Mouse (Mus musculus): Measurements from ENCODE around the gene Clstn3. TPM values are rescaled to one million over a fixed set of nuclear protein-coding genes. Genes with fewer than 3 reads are reported as not detected.
"Not testable (repeated sequence)": the region's sequence is repeated elsewhere in the genome, so short reads cannot be mapped to it uniquely, and the experiment has no call there.

The Clstn3 gene
- 1.6 and 1.8 TPM in 2 replicates for polyA plus RNA-seq (2014; fragmentation: Nextera tagmentation; extraction: Ambion mirVana)

- Histone ChIP-seq H3K9ac (ENCODE audit: low read depth, low read length) (peak within 1 kb of the TSS; percentile 65), H3K36me3 (ENCODE audit: control insufficient read depth, insufficient read depth, low read length) (no peaks in the 10 kb centered on the region), H3K4me1 (ENCODE audit: control insufficient read depth, insufficient read depth, low read length) (peaks cover 6% of the 10 kb centered on the region), H3K9me3 (replicated peaks; ENCODE audit: control insufficient read depth, low read length) (no peaks in the 10 kb centered on the region), H3K4me3 (ENCODE audit: low read depth, low read length) (peak within 1 kb of the TSS; percentile 50), H3K4me2 (peak within 1 kb of the TSS; percentile 93), H3K27me3 (ENCODE audit: control insufficient read depth, insufficient read depth, low read length) (peaks cover 19% of the 10 kb centered on the region), H3K27ac (ENCODE audit: low read depth, low read length) (no peak within 1 kb of the TSS)
- 5% methylated on average over 27 of the region's 27 CpGs for WGBS (ENCODE audit: insufficient replicate concordance)
- ATAC-seq (replicated peaks; ENCODE audit: insufficient number of reproducible peaks, low FRiP score, low TSS enrichment) = peak; percentile 90
Observed at GRCm38 (mm10) chr6:124464305-124465271, at the start of gene Clstn3. Gene Clstn3, minus strand, starts transcription at chr6:124464794.

- WGBS (ENCODE audit: insufficient replicate concordance) = 10% methylated on average over 6 of the region's 6 CpGs
- H3K4me3 ChIP-seq (ENCODE audit: low read depth, low read length) = peak within 1 kb of the TSS; percentile 22; the same call in 1 of the 2 replicates
- H3K9ac ChIP-seq (ENCODE audit: low read depth, low read length) = peak within 1 kb of the TSS; percentile 52; the same call in 1 of the 2 replicates
Observed at GRCm38 (mm10) chr6:124512355-124512836, 47.8 kb upstream of the Clstn3 start, which contains the start of gene C1ra. Gene C1ra, plus strand, starts transcription at chr6:124512405.

GRCm38 (mm10) chr6:124511936-124512335 lies 47.3 kb upstream of the Clstn3 start:
- Histone ChIP-seq H3K36me3 (ENCODE audit: control insufficient read depth, insufficient read depth, low read length) (no peaks in the 10 kb centered on the region), H3K27ac (ENCODE audit: low read depth, low read length) (no peak overlapping the region), H3K9me3 (replicated peaks; ENCODE audit: control insufficient read depth, low read length) (no peaks in the 10 kb centered on the region), H3K4me1 (ENCODE audit: control insufficient read depth, insufficient read depth, low read length) (no peaks in the 10 kb centered on the region), H3K4me2 (no peak overlapping the region; the same call in 1 of the 2 replicates), H3K27me3 (ENCODE audit: control insufficient read depth, insufficient read depth, low read length) (no peaks in the 10 kb centered on the region), H3K4me3 (ENCODE audit: low read depth, low read length) (no peak overlapping the region), H3K9ac (ENCODE audit: low read depth, low read length) (no peak overlapping the region)
- ATAC-seq (replicated peaks; ENCODE audit: insufficient number of reproducible peaks, low FRiP score, low TSS enrichment) = no peak
- WGBS (ENCODE audit: insufficient replicate concordance) = 58% methylated on average over 6 of the region's 6 CpGs

More at GRCm38 (mm10) chr6:124512355-124512836, 47.8 kb upstream of the Clstn3 start, which contains the start of gene C1ra:
- H3K9me3 ChIP-seq (replicated peaks; ENCODE audit: control insufficient read depth, low read length) = no peaks in the 10 kb centered on the region
- ATAC-seq (replicated peaks; ENCODE audit: insufficient number of reproducible peaks, low FRiP score, low TSS enrichment) = no peak
- H3K4me1 ChIP-seq (ENCODE audit: control insufficient read depth, insufficient read depth, low read length) = no peaks in the 10 kb centered on the region
- H3K27ac ChIP-seq (ENCODE audit: low read depth, low read length) = no peak within 1 kb of the TSS
- H3K4me2 ChIP-seq = peak within 1 kb of the TSS; percentile 61
- H3K27me3 ChIP-seq (ENCODE audit: control insufficient read depth, insufficient read depth, low read length) = no peaks in the 10 kb centered on the region
- H3K36me3 ChIP-seq (ENCODE audit: control insufficient read depth, insufficient read depth, low read length) = no peaks in the 10 kb centered on the region

DNA sequence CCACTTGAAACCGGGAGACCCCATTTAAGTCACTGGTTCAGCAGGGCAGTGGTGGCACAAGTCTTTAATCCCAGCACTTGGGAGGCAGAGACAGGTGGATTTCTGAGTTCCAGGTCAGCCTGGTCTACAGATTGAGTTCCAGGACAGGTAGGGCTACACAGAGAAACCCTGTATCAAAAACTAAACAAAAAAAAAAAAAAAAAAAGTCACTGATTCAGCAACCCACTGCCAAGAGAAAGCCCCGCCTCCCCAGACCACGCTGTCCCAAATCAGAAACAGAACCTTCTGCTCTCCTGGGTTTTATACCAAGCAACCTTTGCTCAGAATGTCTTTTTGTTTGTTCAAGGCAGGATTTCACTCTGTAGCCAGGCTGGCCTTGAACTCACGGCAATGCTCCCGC lies 44.6 kb upstream of the Clstn3 start:
- H3K4me3 ChIP-seq (ENCODE audit: low read depth, low read length); H3K9me3 ChIP-seq (replicated peaks; ENCODE audit: control insufficient read depth, low read length); H3K36me3 ChIP-seq (ENCODE audit: control insufficient read depth, insufficient read depth, low read length); ATAC-seq (replicated peaks; ENCODE audit: insufficient number of reproducible peaks, low FRiP score, low TSS enrichment); H3K27ac ChIP-seq (ENCODE audit: low read depth, low read length); H3K27me3 ChIP-seq (ENCODE audit: control insufficient read depth, insufficient read depth, low read length); H3K4me1 ChIP-seq (ENCODE audit: control insufficient read depth, insufficient read depth, low read length); H3K4me2 ChIP-seq; H3K9ac ChIP-seq (ENCODE audit: low read depth, low read length): not testable (repeated sequence)
- WGBS (ENCODE audit: insufficient replicate concordance) = 78% methylated on average over 5 of the region's 5 CpGs

GRCm38 (mm10) chr6:124508292-124508691 lies 43.7 kb upstream of the Clstn3 start:
- Histone ChIP-seq H3K9ac (ENCODE audit: low read depth, low read length) (no peak overlapping the region), H3K9me3 (replicated peaks; ENCODE audit: control insufficient read depth, low read length) (no peaks in the 10 kb centered on the region), H3K36me3 (ENCODE audit: control insufficient read depth, insufficient read depth, low read length) (no peaks in the 10 kb centered on the region), H3K4me2 (no peak overlapping the region), H3K27ac (ENCODE audit: low read depth, low read length) (no peak overlapping the region), H3K4me3 (ENCODE audit: low read depth, low read length) (no peak overlapping the region), H3K4me1 (ENCODE audit: control insufficient read depth, insufficient read depth, low read length) (no peaks in the 10 kb centered on the region), H3K27me3 (ENCODE audit: control insufficient read depth, insufficient read depth, low read length) (no peaks in the 10 kb centered on the region)
- WGBS (ENCODE audit: insufficient replicate concordance) = 58% methylated on average over 10 of the region's 10 CpGs
- ATAC-seq (replicated peaks; ENCODE audit: insufficient number of reproducible peaks, low FRiP score, low TSS enrichment) = no peak

GRCm38 (mm10) chr6:124506991-124507390 lies 42.4 kb upstream of the Clstn3 start:
- no peak for ATAC-seq (replicated peaks; ENCODE audit: insufficient number of reproducible peaks, low FRiP score, low TSS enrichment)
- WGBS (ENCODE audit: insufficient replicate concordance) = 71% methylated on average over 6 of the region's 6 CpGs
- Histone ChIP-seq H3K4me1 (ENCODE audit: control insufficient read depth, insufficient read depth, low read length) (no peaks in the 10 kb centered on the region), H3K4me2 (no peak overlapping the region), H3K36me3 (ENCODE audit: control insufficient read depth, insufficient read depth, low read length) (no peaks in the 10 kb centered on the region), H3K4me3 (ENCODE audit: low read depth, low read length) (no peak overlapping the region), H3K9me3 (replicated peaks; ENCODE audit: control insufficient read depth, low read length) (no peaks in the 10 kb centered on the region), H3K9ac (ENCODE audit: low read depth, low read length) (no peak overlapping the region), H3K27ac (ENCODE audit: low read depth, low read length) (no peak overlapping the region), H3K27me3 (ENCODE audit: control insufficient read depth, insufficient read depth, low read length) (no peaks in the 10 kb centered on the region)

GRCm38 (mm10) chr6:124505028-124505427 lies 40.4 kb upstream of the Clstn3 start:
- WGBS (ENCODE audit: insufficient replicate concordance) = 64% methylated on average over 4 of the region's 4 CpGs
- no peak overlapping the region for H3K4me3 ChIP-seq (ENCODE audit: low read depth, low read length)
- no peak for ATAC-seq (replicated peaks; ENCODE audit: insufficient number of reproducible peaks, low FRiP score, low TSS enrichment)
- no peak overlapping the region for H3K27ac ChIP-seq (ENCODE audit: low read depth, low read length)
- no peak overlapping the region for H3K4me2 ChIP-seq
- H3K9ac ChIP-seq (ENCODE audit: low read depth, low read length) = no peak overlapping the region
- H3K27me3 ChIP-seq (ENCODE audit: control insufficient read depth, insufficient read depth, low read length) = no peaks in the 10 kb centered on the region
- no peaks in the 10 kb centered on the region for H3K4me1 ChIP-seq (ENCODE audit: control insufficient read depth, insufficient read depth, low read length)
- H3K36me3 ChIP-seq (ENCODE audit: control insufficient read depth, insufficient read depth, low read length) = no peaks in the 10 kb centered on the region
- no peaks in the 10 kb centered on the region for H3K9me3 ChIP-seq (replicated peaks; ENCODE audit: control insufficient read depth, low read length)

DNA sequence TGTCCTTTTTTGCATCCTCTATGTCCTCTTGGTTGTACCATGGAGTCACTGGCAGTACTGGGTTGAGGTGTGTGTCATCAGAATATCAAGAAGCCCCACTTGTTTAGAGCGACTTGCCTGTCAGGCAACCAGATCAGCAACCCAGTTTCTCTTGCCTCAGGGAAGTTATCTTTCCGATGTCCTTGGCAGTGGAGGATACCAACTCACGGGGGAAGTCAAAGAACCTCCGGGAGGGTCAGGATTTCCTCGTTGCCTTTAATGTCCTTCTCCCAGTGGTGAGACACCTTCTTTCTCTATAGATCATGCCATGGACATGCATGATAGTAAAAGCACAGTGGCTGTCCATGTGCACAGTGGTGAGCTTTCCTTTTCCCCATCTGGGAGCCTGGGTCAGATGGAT lies 37.4 kb upstream of the Clstn3 start:
- H3K9me3 ChIP-seq (replicated peaks; ENCODE audit: control insufficient read depth, low read length) = no peaks in the 10 kb centered on the region
- no peaks in the 10 kb centered on the region for H3K36me3 ChIP-seq (ENCODE audit: control insufficient read depth, insufficient read depth, low read length)
- H3K4me2 ChIP-seq = no peak overlapping the region
- no peak for ATAC-seq (replicated peaks; ENCODE audit: insufficient number of reproducible peaks, low FRiP score, low TSS enrichment)
- H3K9ac ChIP-seq (ENCODE audit: low read depth, low read length) = no peak overlapping the region
- 78% methylated on average over 5 of the region's 5 CpGs for WGBS (ENCODE audit: insufficient replicate concordance)
- no peak overlapping the region for H3K27ac ChIP-seq (ENCODE audit: low read depth, low read length)
- no peaks in the 10 kb centered on the region for H3K4me1 ChIP-seq (ENCODE audit: control insufficient read depth, insufficient read depth, low read length)
- H3K27me3 ChIP-seq (ENCODE audit: control insufficient read depth, insufficient read depth, low read length) = no peaks in the 10 kb centered on the region
- no peak overlapping the region for H3K4me3 ChIP-seq (ENCODE audit: low read depth, low read length)
